ENCODE assay signal across 10 mouse cellular contexts in the genomic region with DNA sequence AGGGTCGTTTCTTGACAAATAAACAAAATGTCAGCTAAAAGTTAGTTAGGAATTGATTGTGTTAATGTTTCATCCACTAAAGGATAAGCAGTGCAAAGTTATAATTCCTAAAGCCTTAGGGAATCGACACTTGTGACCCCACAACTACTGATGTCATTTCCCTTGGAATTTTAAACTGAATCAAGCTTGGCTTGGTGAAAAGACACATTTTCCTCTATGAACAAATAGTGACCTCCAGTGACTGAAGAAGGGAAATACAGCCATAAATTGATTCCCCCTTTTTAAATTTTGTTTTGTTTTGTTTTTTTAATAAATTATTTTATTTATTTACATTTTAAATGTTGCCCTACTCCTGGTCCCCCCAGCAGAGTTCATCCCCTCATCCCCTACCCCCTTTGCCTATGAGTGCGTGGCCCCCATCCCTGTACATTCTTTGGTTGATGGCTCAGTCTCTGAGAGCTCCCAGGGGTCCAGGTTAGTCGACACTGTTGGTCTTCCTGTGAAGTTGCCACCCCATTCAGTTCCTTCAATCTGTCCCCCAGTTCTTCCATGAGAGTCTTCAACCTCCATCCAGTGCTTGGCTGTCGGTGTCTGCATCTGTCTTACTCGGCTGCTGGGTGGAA. TPM values are rescaled to one million over a fixed set of nuclear protein-coding genes. Genes with fewer than 3 reads are reported as not detected.
DNase-seq lines count a peak whose midpoint lies in the region; ATAC-seq lines count a peak whose summit lies in the region.
"Had no signal": no experiment of that assay in that cellular context is flagged by ENCODE, and none has a peak within 500 bp of the region (broad histone marks: within the 10 kb centered on the region; RNA-seq: fewer than 3 reads in every experiment).

No protein-coding gene starts in this region.

- no peaks in the 10 kb centered on the region for H3K9me3 ChIP-seq in hindbrain, embryonic 16.5 days (ENCODE audit: control insufficient read depth, low read length)
- H3K9me3 ChIP-seq in hindbrain, embryonic 11.5 days (ENCODE audit: control insufficient read depth, low read length), result no peaks in the 10 kb centered on the region
- H3K9me3 ChIP-seq in midbrain, embryonic 11.5 days (ENCODE audit: control insufficient read depth, low read length), result no peaks in the 10 kb centered on the region
- H3K9me3 ChIP-seq in midbrain, embryonic 10.5 days (replicated peaks), result no peaks in the 10 kb centered on the region
- no peaks in the 10 kb centered on the region for H3K9me3 ChIP-seq in embryonic facial prominence, embryonic 14.5 days (ENCODE audit: control insufficient read depth, low read length)
- H3K9me3 ChIP-seq: embryonic facial prominence, embryonic 12.5 days; liver, embryonic 15.5 days; neural tube, embryonic 12.5 days had no signal

- H3K36me3 ChIP-seq in hindbrain, embryonic 16.5 days (ENCODE audit: control insufficient read depth, insufficient read depth, low read length), result no peaks in the 10 kb centered on the region
- H3K36me3 ChIP-seq in hindbrain, embryonic 11.5 days (ENCODE audit: control insufficient read depth, insufficient read depth, low read length), result no peaks in the 10 kb centered on the region
- no peaks in the 10 kb centered on the region for H3K36me3 ChIP-seq in midbrain, embryonic 11.5 days (ENCODE audit: control insufficient read depth, insufficient read depth, low read length)
- no peaks in the 10 kb centered on the region for H3K36me3 ChIP-seq in midbrain, embryonic 10.5 days
- H3K36me3 ChIP-seq in embryonic facial prominence, embryonic 14.5 days (ENCODE audit: control insufficient read depth, insufficient read depth, low read length), result no peaks in the 10 kb centered on the region
- H3K36me3 ChIP-seq: embryonic facial prominence, embryonic 12.5 days; liver, embryonic 15.5 days; neural tube, embryonic 12.5 days had no signal

- no peak overlapping the region for H3K4me2 ChIP-seq in hindbrain, embryonic 16.5 days (ENCODE audit: low read length)
- no peak overlapping the region for H3K4me2 ChIP-seq in hindbrain, embryonic 11.5 days (replicated peaks; ENCODE audit: low read depth, low read length)
- H3K4me2 ChIP-seq in midbrain, embryonic 11.5 days, result no peak overlapping the region
- no peak overlapping the region for H3K4me2 ChIP-seq in embryonic facial prominence, embryonic 14.5 days (ENCODE audit: low read depth, low read length)
- H3K4me2 ChIP-seq: embryonic facial prominence, embryonic 12.5 days; liver, embryonic 15.5 days; neural tube, embryonic 12.5 days had no signal

- no peaks in the 10 kb centered on the region for H3K27me3 ChIP-seq in hindbrain, embryonic 16.5 days (replicated peaks; ENCODE audit: control insufficient read depth, insufficient read depth, low read length)
- H3K27me3 ChIP-seq in hindbrain, embryonic 11.5 days (ENCODE audit: control insufficient read depth, insufficient read depth, low read length), result no peaks in the 10 kb centered on the region
- no peaks in the 10 kb centered on the region for H3K27me3 ChIP-seq in midbrain, embryonic 11.5 days (ENCODE audit: control insufficient read depth, insufficient read depth, low read length)
- no peaks in the 10 kb centered on the region for H3K27me3 ChIP-seq in midbrain, embryonic 10.5 days (ENCODE audit: low read depth, poor library complexity, severe bottlenecking)
- H3K27me3 ChIP-seq in embryonic facial prominence, embryonic 14.5 days (replicated peaks; ENCODE audit: control insufficient read depth, insufficient read depth, low read length), result no peaks in the 10 kb centered on the region
- H3K27me3 ChIP-seq: embryonic facial prominence, embryonic 12.5 days; liver, embryonic 15.5 days; neural tube, embryonic 12.5 days had no signal

- peak; percentile 58 for ATAC-seq in hindbrain, embryonic 16.5 days
- no peak for ATAC-seq in hindbrain, embryonic 11.5 days (ENCODE audit: low FRiP score)
- ATAC-seq in midbrain, embryonic 11.5 days (ENCODE audit: low FRiP score), result 0 out of 2 replicates have a peak, but pooled peaks have one; percentile 50
- ATAC-seq in embryonic facial prominence, embryonic 14.5 days (ENCODE audit: low read depth), result no peak

- H3K9ac ChIP-seq in hindbrain, embryonic 16.5 days (ENCODE audit: low read depth, low read length), result no peak overlapping the region
- H3K9ac ChIP-seq in hindbrain, embryonic 11.5 days (ENCODE audit: low read depth, low read length), result no peak overlapping the region
- H3K9ac ChIP-seq in midbrain, embryonic 11.5 days (ENCODE audit: low read length), result no peak overlapping the region
- no peak overlapping the region for H3K9ac ChIP-seq in embryonic facial prominence, embryonic 14.5 days (ENCODE audit: low read depth, low read length)
- H3K9ac ChIP-seq: embryonic facial prominence, embryonic 12.5 days; liver, embryonic 15.5 days; neural tube, embryonic 12.5 days had no signal

- H3K4me3 ChIP-seq in hindbrain, embryonic 16.5 days (ENCODE audit: low read length), result no peak overlapping the region
- H3K4me3 ChIP-seq in hindbrain, embryonic 11.5 days (ENCODE audit: low read depth, low read length), result no peak overlapping the region
- no peak overlapping the region for H3K4me3 ChIP-seq in midbrain, embryonic 11.5 days (ENCODE audit: low read depth, low read length)
- no peak overlapping the region for H3K4me3 ChIP-seq in midbrain, embryonic 10.5 days
- no peak overlapping the region for H3K4me3 ChIP-seq in embryonic facial prominence, embryonic 14.5 days (ENCODE audit: low read depth, low read length)
- H3K4me3 ChIP-seq: embryonic facial prominence, embryonic 12.5 days; liver, embryonic 15.5 days; neural tube, embryonic 12.5 days had no signal

- no peak for DNase-seq in hindbrain, embryonic 11.5 days (ENCODE audit: low spot score)
- DNase-seq in midbrain, embryonic 11.5 days (ENCODE audit: low spot score, missing footprints), result no peak
- DNase-seq in midbrain, embryonic 10.5 days (ENCODE audit: low spot score), result no peak
- DNase-seq in embryonic facial prominence, embryonic 14.5 days (ENCODE audit: low spot score), result peak; percentile 58
- no peak for DNase-seq in spleen, postnatal 14 days (ENCODE audit: low spot score in 2 of 2)
- no peak for DNase-seq in testis, postnatal 10 days (ENCODE audit: low spot score)

- no peak overlapping the region for H3K27ac ChIP-seq in hindbrain, embryonic 16.5 days (ENCODE audit: low read depth, low read length)
- H3K27ac ChIP-seq in hindbrain, embryonic 11.5 days (ENCODE audit: low read depth, low read length), result no peak overlapping the region
- no peak overlapping the region for H3K27ac ChIP-seq in midbrain, embryonic 11.5 days (ENCODE audit: low read depth, low read length)
- H3K27ac ChIP-seq in midbrain, embryonic 10.5 days (replicated peaks), result no peak overlapping the region
- no peak overlapping the region for H3K27ac ChIP-seq in embryonic facial prominence, embryonic 14.5 days (replicated peaks; ENCODE audit: low read depth, low read length)
- H3K27ac ChIP-seq: embryonic facial prominence, embryonic 12.5 days; liver, embryonic 15.5 days; neural tube, embryonic 12.5 days had no signal

- WGBS in hindbrain, embryonic 16.5 days, result 61% methylated on average over 6 of the region's 6 CpGs
- WGBS in hindbrain, embryonic 11.5 days, result 63% methylated on average over 6 of the region's 6 CpGs
- WGBS in midbrain, embryonic 11.5 days, result 65% methylated on average over 6 of the region's 6 CpGs
- 60% methylated on average over 6 of the region's 6 CpGs for WGBS in midbrain, embryonic 10.5 days
- WGBS in embryonic facial prominence, embryonic 14.5 days, result 48% methylated on average over 6 of the region's 6 CpGs

- H3K4me1 ChIP-seq in hindbrain, embryonic 16.5 days (ENCODE audit: control insufficient read depth, insufficient read depth, low read depth, low read length), result no peaks in the 10 kb centered on the region
- no peaks in the 10 kb centered on the region for H3K4me1 ChIP-seq in hindbrain, embryonic 11.5 days (replicated peaks; ENCODE audit: control insufficient read depth, insufficient read depth, low read length)
- no peaks in the 10 kb centered on the region for H3K4me1 ChIP-seq in midbrain, embryonic 11.5 days (ENCODE audit: control insufficient read depth, insufficient read depth, low read length)
- no peaks in the 10 kb centered on the region for H3K4me1 ChIP-seq in midbrain, embryonic 10.5 days
- H3K4me1 ChIP-seq in embryonic facial prominence, embryonic 14.5 days (ENCODE audit: control insufficient read depth, insufficient read depth, low read length), result no peaks in the 10 kb centered on the region
- H3K4me1 ChIP-seq: embryonic facial prominence, embryonic 12.5 days; neural tube, embryonic 12.5 days had no signal

RNA-seq across cellular contexts. Expression of gene Rnf150, which starts 21.5 kb away (rescaled TPM):
- polyA plus RNA-seq in hindbrain, embryonic 16.5 days (2015; fragmentation: Nextera tagmentation; extraction: Ambion mirVana), result 2.0 and 2.1 TPM in 2 replicates
- 2.3 and 2.4 TPM in 2 replicates for polyA plus RNA-seq in hindbrain, embryonic 11.5 days (2014; fragmentation: Nextera tagmentation; extraction: Ambion mirVana)
- polyA plus RNA-seq in midbrain, embryonic 11.5 days (2014; fragmentation: Nextera tagmentation; extraction: Ambion mirVana), result 1.2 and 1.5 TPM in 2 replicates
- polyA plus RNA-seq in midbrain, embryonic 10.5 days (2016; fragmentation: Nextera tagmentation; extraction: Ambion mirVana), result 1.00 and 1.2 TPM in 2 replicates
- polyA plus RNA-seq in embryonic facial prominence, embryonic 14.5 days (2014; fragmentation: Nextera tagmentation; extraction: Ambion mirVana), result 1.2 and 1.3 TPM in 2 replicates

Comparison
In these comparisons a context has a peak if more than half of its experiments do, and no peak if none do; other contexts are left out.
1. ATAC-seq: peak in hindbrain, embryonic 16.5 days (single experiment) and midbrain, embryonic 11.5 days (single experiment); none in hindbrain, embryonic 11.5 days (single experiment) and embryonic facial prominence, embryonic 14.5 days (single experiment).